Mouse (Mus musculus): Measurements from ENCODE around the gene Rgs12. TPM values are rescaled to one million over a fixed set of nuclear protein-coding genes. Genes with fewer than 3 reads are reported as not detected.

Rgs12 gene
- polyA plus RNA-seq, 1 experiment from 2014 or later, result 44.8 TPM

GRCm38 (mm10) chr5:34915801-34916200 lies 33.4 kb upstream of the Rgs12 start:
- ATAC-seq (ENCODE audit: low FRiP score, low read depth), result peak; percentile 82; the same call in 1 of the 2 replicates

GRCm38 (mm10) chr5:34917234-34917655 lies 32.0 kb upstream of the Rgs12 start:
- peaks cover 13% of the 10 kb centered on the region for H3K4me1 ChIP-seq (replicated peaks)

More at GRCm38 (mm10) chr5:34915801-34916200, 33.4 kb upstream of the Rgs12 start:
- no peak overlapping the region for H3K9ac ChIP-seq
- H3K27ac ChIP-seq (replicated peaks), result no peak overlapping the region
- H3K4me3 ChIP-seq, result no peak overlapping the region
- H3K4me2 ChIP-seq, result no peak overlapping the region
- peaks cover 13% of the 10 kb centered on the region for H3K4me1 ChIP-seq (replicated peaks)
- H3K36me3 ChIP-seq, result 0 out of 2 replicates have a peak, but pooled peaks cover 2% of the 10 kb centered on the region
- no peaks in the 10 kb centered on the region for H3K9me3 ChIP-seq
- 9% methylated on average over 1 of the region's 1 CpGs for WGBS
- H3K27me3 ChIP-seq, result no peaks in the 10 kb centered on the region

GRCm38 (mm10) chr5:34918785-34919184 lies 30.5 kb upstream of the Rgs12 start:
- 85% methylated on average over 3 of the region's 3 CpGs for WGBS
- ATAC-seq (ENCODE audit: low FRiP score, low read depth), result no peak

More at GRCm38 (mm10) chr5:34917234-34917655, 32.0 kb upstream of the Rgs12 start:
- no peaks in the 10 kb centered on the region for H3K36me3 ChIP-seq
- H3K4me2 ChIP-seq, result no peak overlapping the region
- no peaks in the 10 kb centered on the region for H3K9me3 ChIP-seq
- peak; percentile 55 for ATAC-seq (ENCODE audit: low FRiP score, low read depth)
- WGBS, result 35% methylated on average over 10 of the region's 10 CpGs
- no peaks in the 10 kb centered on the region for H3K27me3 ChIP-seq
- no peak overlapping the region for H3K4me3 ChIP-seq
- peak overlapping the region; percentile 23; the same call in 1 of the 2 replicates for H3K27ac ChIP-seq (replicated peaks)
- H3K9ac ChIP-seq, result no peak overlapping the region

GRCm38 (mm10) chr5:34922531-34922930 lies 26.7 kb upstream of the Rgs12 start:
- ATAC-seq (ENCODE audit: low FRiP score, low read depth), result no peak
- no peaks in the 10 kb centered on the region for H3K27me3 ChIP-seq
- no peak overlapping the region for H3K4me3 ChIP-seq
- H3K9ac ChIP-seq, result no peak overlapping the region
- no peak overlapping the region for H3K4me2 ChIP-seq
- WGBS, result 57% methylated on average over 6 of the region's 6 CpGs
- H3K9me3 ChIP-seq, result no peaks in the 10 kb centered on the region
- H3K27ac ChIP-seq (replicated peaks), result no peak overlapping the region
- peaks cover 1% of the 10 kb centered on the region; the same call in 1 of the 2 replicates for H3K4me1 ChIP-seq (replicated peaks)
- peaks cover 14% of the 10 kb centered on the region for H3K36me3 ChIP-seq

More at GRCm38 (mm10) chr5:34918785-34919184, 30.5 kb upstream of the Rgs12 start:
- no peaks in the 10 kb centered on the region for H3K27me3 ChIP-seq
- no peak overlapping the region for H3K9ac ChIP-seq
- peaks cover 8% of the 10 kb centered on the region for H3K36me3 ChIP-seq
- H3K4me1 ChIP-seq (replicated peaks), result peaks cover 13% of the 10 kb centered on the region
- no peak overlapping the region for H3K27ac ChIP-seq (replicated peaks)
- H3K4me3 ChIP-seq, result no peak overlapping the region
- H3K4me2 ChIP-seq, result no peak overlapping the region
- no peaks in the 10 kb centered on the region for H3K9me3 ChIP-seq

- Histone ChIP-seq H3K36me3 (peaks cover 14% of the 10 kb centered on the region), H3K4me3 (no peak overlapping the region), H3K27me3 (no peaks in the 10 kb centered on the region), H3K4me2 (no peak overlapping the region), H3K9me3 (no peaks in the 10 kb centered on the region), H3K27ac (replicated peaks) (no peak overlapping the region), H3K9ac (no peak overlapping the region), H3K4me1 (replicated peaks) (no peaks in the 10 kb centered on the region)
- ATAC-seq (ENCODE audit: low FRiP score, low read depth), result no peak
- 95% methylated on average over 4 of the region's 4 CpGs for WGBS
These were observed 25.3 kb upstream of the Rgs12 start for GRCm38 (mm10) chr5:34923920-34924319.

- H3K9ac ChIP-seq, result no peak overlapping the region
- 83% methylated on average over 7 of the region's 7 CpGs for WGBS
- no peaks in the 10 kb centered on the region for H3K4me1 ChIP-seq (replicated peaks)
- no peak overlapping the region for H3K27ac ChIP-seq (replicated peaks)
- H3K4me3 ChIP-seq, result no peak overlapping the region
- no peak overlapping the region for H3K4me2 ChIP-seq
- peaks cover 14% of the 10 kb centered on the region for H3K36me3 ChIP-seq
- no peaks in the 10 kb centered on the region for H3K9me3 ChIP-seq
- no peaks in the 10 kb centered on the region for H3K27me3 ChIP-seq
- ATAC-seq (ENCODE audit: low FRiP score, low read depth), result no peak
These were observed 24.7 kb upstream of the Rgs12 start for GRCm38 (mm10) chr5:34924519-34924918.

GRCm38 (mm10) chr5:34927648-34928047 lies 21.6 kb upstream of the Rgs12 start:
- Histone ChIP-seq H3K9ac (no peak overlapping the region), H3K4me2 (no peak overlapping the region), H3K4me3 (no peak overlapping the region), H3K36me3 (peaks cover 14% of the 10 kb centered on the region), H3K27ac (replicated peaks) (no peak overlapping the region), H3K4me1 (replicated peaks) (peaks cover 23% of the 10 kb centered on the region), H3K9me3 (no peaks in the 10 kb centered on the region), H3K27me3 (no peaks in the 10 kb centered on the region)
- no peak for ATAC-seq (ENCODE audit: low FRiP score, low read depth)
- WGBS, result 84% methylated on average over 4 of the region's 4 CpGs

- no peaks in the 10 kb centered on the region for H3K36me3 ChIP-seq
- 53% methylated on average over 9 of the region's 9 CpGs for WGBS
- peak overlapping the region; percentile 37; the same call in 1 of the 2 replicates for H3K27ac ChIP-seq (replicated peaks)
- H3K27me3 ChIP-seq, result no peaks in the 10 kb centered on the region
- H3K9ac ChIP-seq, result no peak overlapping the region
- peaks cover 23% of the 10 kb centered on the region for H3K4me1 ChIP-seq (replicated peaks)
- H3K9me3 ChIP-seq, result no peaks in the 10 kb centered on the region
- no peak overlapping the region for H3K4me2 ChIP-seq
- ATAC-seq (ENCODE audit: low FRiP score, low read depth), result no peak
- H3K4me3 ChIP-seq, result no peak overlapping the region
These were observed 18.9 kb upstream of the Rgs12 start for GRCm38 (mm10) chr5:34930151-34930975.

- Histone ChIP-seq H3K9ac (no peak overlapping the region), H3K9me3 (no peaks in the 10 kb centered on the region), H3K4me1 (replicated peaks) (peaks cover 23% of the 10 kb centered on the region), H3K27ac (replicated peaks) (peak overlapping the region; percentile 37), H3K4me2 (no peak overlapping the region), H3K36me3 (no peaks in the 10 kb centered on the region), H3K4me3 (no peak overlapping the region), H3K27me3 (no peaks in the 10 kb centered on the region)
- 74% methylated on average over 2 of the region's 2 CpGs for WGBS
- no peak for ATAC-seq (ENCODE audit: low FRiP score, low read depth)
These were observed 18.2 kb upstream of the Rgs12 start for GRCm38 (mm10) chr5:34931091-34931490.

- H3K9ac ChIP-seq, result no peak overlapping the region
- H3K9me3 ChIP-seq, result no peaks in the 10 kb centered on the region
- WGBS, result 41% methylated on average over 11 of the region's 11 CpGs
- no peak overlapping the region for H3K4me2 ChIP-seq
- ATAC-seq (ENCODE audit: low FRiP score, low read depth), result peak; percentile 74
- peak overlapping the region; percentile 57 for H3K27ac ChIP-seq (replicated peaks)
- H3K4me3 ChIP-seq, result no peak overlapping the region
- H3K4me1 ChIP-seq (replicated peaks), result peaks cover 23% of the 10 kb centered on the region
- no peaks in the 10 kb centered on the region for H3K36me3 ChIP-seq
- H3K27me3 ChIP-seq, result no peaks in the 10 kb centered on the region
These were observed 17.5 kb upstream of the Rgs12 start for GRCm38 (mm10) chr5:34931516-34932457.

- Histone ChIP-seq H3K4me3 (no peak overlapping the region), H3K36me3 (no peaks in the 10 kb centered on the region), H3K4me2 (no peak overlapping the region), H3K27ac (replicated peaks) (peak overlapping the region; percentile 57), H3K9ac (no peak overlapping the region), H3K27me3 (no peaks in the 10 kb centered on the region), H3K4me1 (replicated peaks) (peaks cover 23% of the 10 kb centered on the region), H3K9me3 (no peaks in the 10 kb centered on the region)
- WGBS, result 24% methylated on average over 4 of the region's 4 CpGs
- no peak for ATAC-seq (ENCODE audit: low FRiP score, low read depth)
These were observed 16.8 kb upstream of the Rgs12 start for GRCm38 (mm10) chr5:34932458-34932806.

- 97% methylated on average over 1 of the region's 1 CpGs for WGBS
- H3K4me3 ChIP-seq, result no peak overlapping the region
These were observed 15.8 kb upstream of the Rgs12 start for GRCm38 (mm10) chr5:34933461-34933860.

More at GRCm38 (mm10) chr5:34933461-34933860, 15.8 kb upstream of the Rgs12 start:
- Histone ChIP-seq H3K4me1 (replicated peaks) (peaks cover 23% of the 10 kb centered on the region), H3K27ac (replicated peaks) (no peak overlapping the region), H3K9me3 (no peaks in the 10 kb centered on the region), H3K9ac (no peak overlapping the region), H3K4me2 (no peak overlapping the region), H3K27me3 (no peaks in the 10 kb centered on the region), H3K36me3 (no peaks in the 10 kb centered on the region)
- ATAC-seq (ENCODE audit: low FRiP score, low read depth), result no peak
